Mouse (Mus musculus): ENCODE measurements at regions not wholly inside any gene's neighbourhood (a gene's known extent, or its start where the extent isn't known, plus 50 kb on each side); places are given as distances from the start of the nearest gene placed in this dataset.

GRCm38 (mm10) chr6:25286313-25286712, 330.2 kb upstream of the Tmem229a start:
- WGBS: 60% methylated on average over 6 of the region's 6 CpGs
- no peak overlapping the region for H3K9ac ChIP-seq (ENCODE audit: low read length)
- TF ChIP-seq EP300 (optimal IDR thresholded peaks at IDR 0.05): no peak
- TF ChIP-seq CTCF (IDR thresholded peaks at IDR 0.05; ENCODE audit: low read depth): no peak
- no peak for ATAC-seq (ENCODE audit: low FRiP score, low TSS enrichment)
- no peak overlapping the region for H3K27ac ChIP-seq (replicated peaks)
- no peak overlapping the region for H3K4me2 ChIP-seq (replicated peaks; ENCODE audit: low read depth)
- no peak for DNase-seq (ENCODE audit: low spot score)
- no peak overlapping the region for H3K4me3 ChIP-seq (ENCODE audit: low read depth, low read length)
- H3K4me1 ChIP-seq (replicated peaks; ENCODE audit: control insufficient read depth, insufficient read depth): no peaks in the 10 kb centered on the region
- no peaks in the 10 kb centered on the region for H3K36me3 ChIP-seq (ENCODE audit: control insufficient read depth, insufficient read depth, low read length)
- no peaks in the 10 kb centered on the region for H3K9me3 ChIP-seq (ENCODE audit: control insufficient read depth, low read length)
- H3K27me3 ChIP-seq (ENCODE audit: control insufficient read depth, insufficient read depth, low read length): no peaks in the 10 kb centered on the region

DNA sequence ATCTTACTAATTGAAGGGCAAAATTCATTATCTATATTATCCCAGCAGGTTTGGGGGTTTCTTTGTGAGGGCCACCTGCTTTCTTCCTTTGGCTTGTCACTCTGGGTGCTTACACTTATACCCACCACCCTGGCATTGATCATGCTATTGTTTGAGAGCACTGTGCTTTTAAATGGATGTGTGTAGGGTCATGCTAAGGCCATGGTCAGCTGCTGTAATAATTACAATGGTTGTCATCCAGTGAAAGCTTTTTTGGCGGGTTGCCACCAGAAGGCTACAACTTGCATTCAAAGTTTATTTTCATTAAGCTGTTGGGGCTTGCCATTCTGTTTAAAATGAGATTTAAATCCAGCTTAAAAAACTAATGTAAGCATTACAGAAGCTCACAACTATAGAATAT, 322.4 kb upstream of the Tmem229a start:
- H3K27ac ChIP-seq (replicated peaks): no peak overlapping the region
- no peaks in the 10 kb centered on the region for H3K9me3 ChIP-seq (ENCODE audit: control insufficient read depth, low read length)
- no peaks in the 10 kb centered on the region for H3K36me3 ChIP-seq (ENCODE audit: control insufficient read depth, insufficient read depth, low read length)
- TF ChIP-seq EP300 (optimal IDR thresholded peaks at IDR 0.05) (no peak), CTCF (IDR thresholded peaks at IDR 0.05; ENCODE audit: low read depth) (no peak)
- 26% methylated on average over 1 of the region's 1 CpGs for WGBS
- no peak overlapping the region for H3K9ac ChIP-seq (ENCODE audit: low read length)
- H3K4me1 ChIP-seq (replicated peaks; ENCODE audit: control insufficient read depth, insufficient read depth): no peaks in the 10 kb centered on the region
- H3K27me3 ChIP-seq (ENCODE audit: control insufficient read depth, insufficient read depth, low read length): no peaks in the 10 kb centered on the region
- ATAC-seq (ENCODE audit: low FRiP score, low TSS enrichment): no peak; the same call in 1 of the 2 replicates
- no peak overlapping the region for H3K4me2 ChIP-seq (replicated peaks; ENCODE audit: low read depth)
- no peak for DNase-seq (ENCODE audit: low spot score)
- H3K4me3 ChIP-seq (ENCODE audit: low read depth, low read length): no peak overlapping the region

DNA sequence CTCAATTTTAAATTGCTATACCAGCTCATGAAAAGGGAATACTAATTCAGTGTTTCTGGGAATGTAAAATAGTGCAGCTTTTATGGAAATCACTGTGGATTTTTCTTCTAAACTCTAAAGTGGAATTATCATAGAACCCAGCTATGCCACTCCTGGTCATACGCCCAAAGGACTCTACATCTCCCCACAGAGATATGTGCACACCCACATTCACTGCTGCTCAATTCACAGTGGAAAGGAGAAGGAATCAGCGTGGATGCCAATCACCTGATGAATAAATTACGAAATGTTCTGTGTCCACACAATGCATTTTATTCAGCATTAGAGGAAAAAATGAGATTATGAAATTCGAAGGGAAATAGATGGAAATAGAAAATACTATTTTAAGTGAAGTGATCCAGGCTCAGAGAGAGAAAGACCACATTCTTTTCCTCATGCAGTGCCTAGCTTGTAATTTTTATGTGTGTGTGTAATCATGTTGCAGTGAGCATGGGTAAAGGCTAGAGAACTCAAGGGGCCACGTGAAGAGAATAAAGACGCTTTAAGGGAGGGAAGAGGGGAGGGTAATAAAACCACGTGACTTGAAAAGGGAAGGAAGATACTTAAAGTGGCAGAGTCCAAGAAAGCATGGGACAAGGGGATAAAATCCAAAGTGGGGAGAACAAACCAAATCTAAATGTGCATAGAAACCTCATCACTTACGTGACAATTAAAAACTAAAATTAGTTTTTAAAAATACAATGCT, 321.8 kb upstream of the Tmem229a start:
- Histone ChIP-seq H3K4me3 (ENCODE audit: low read depth, low read length) (no peak overlapping the region), H3K27ac (replicated peaks) (no peak overlapping the region), H3K4me1 (replicated peaks; ENCODE audit: control insufficient read depth, insufficient read depth) (no peaks in the 10 kb centered on the region), H3K9ac (ENCODE audit: low read length) (no peak overlapping the region), H3K4me2 (replicated peaks; ENCODE audit: low read depth) (no peak overlapping the region), H3K9me3 (ENCODE audit: control insufficient read depth, low read length) (no peaks in the 10 kb centered on the region), H3K36me3 (ENCODE audit: control insufficient read depth, insufficient read depth, low read length) (no peaks in the 10 kb centered on the region), H3K27me3 (ENCODE audit: control insufficient read depth, insufficient read depth, low read length) (no peaks in the 10 kb centered on the region)
- TF ChIP-seq CTCF (IDR thresholded peaks at IDR 0.05; ENCODE audit: low read depth): no peak
- TF ChIP-seq EP300 (optimal IDR thresholded peaks at IDR 0.05): no peak
- no peak for DNase-seq (ENCODE audit: low spot score)
- 47% methylated on average over 8 of the region's 8 CpGs for WGBS
- ATAC-seq (ENCODE audit: low FRiP score, low TSS enrichment): no peak

DNA sequence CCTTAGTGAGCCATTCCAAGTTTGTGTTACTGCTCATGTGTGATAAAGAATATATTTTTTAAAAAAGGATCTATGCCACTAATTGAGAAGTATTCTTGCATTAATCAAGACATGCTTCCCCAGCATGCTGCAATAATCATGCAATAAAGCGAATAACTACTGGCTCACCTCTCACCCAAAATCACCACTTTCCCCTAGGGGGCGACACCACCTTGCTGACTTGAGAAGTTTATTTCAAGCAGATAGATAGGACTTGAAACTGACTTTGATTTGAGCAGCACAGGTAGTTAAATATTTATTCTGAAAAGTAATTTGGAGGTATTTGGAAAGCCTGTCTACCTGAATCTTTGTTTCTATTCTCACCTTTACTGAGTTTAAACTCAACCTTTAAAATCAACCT, 320.1 kb upstream of the Tmem229a start:
- H3K36me3 ChIP-seq (ENCODE audit: control insufficient read depth, insufficient read depth, low read length): no peaks in the 10 kb centered on the region
- no peaks in the 10 kb centered on the region for H3K9me3 ChIP-seq (ENCODE audit: control insufficient read depth, low read length)
- DNase-seq (ENCODE audit: low spot score): peak; percentile 31
- no peaks in the 10 kb centered on the region for H3K27me3 ChIP-seq (ENCODE audit: control insufficient read depth, insufficient read depth, low read length)
- 45% methylated on average over 2 of the region's 2 CpGs for WGBS
- H3K4me1 ChIP-seq (replicated peaks; ENCODE audit: control insufficient read depth, insufficient read depth): no peaks in the 10 kb centered on the region
- no peak overlapping the region for H3K4me3 ChIP-seq (ENCODE audit: low read depth, low read length)
- no peak overlapping the region for H3K4me2 ChIP-seq (replicated peaks; ENCODE audit: low read depth)
- no peak for ATAC-seq (ENCODE audit: low FRiP score, low TSS enrichment)
- no peak overlapping the region for H3K27ac ChIP-seq (replicated peaks)
- H3K9ac ChIP-seq (ENCODE audit: low read length): no peak overlapping the region
- TF ChIP-seq EP300 (optimal IDR thresholded peaks at IDR 0.05) (no peak), CTCF (IDR thresholded peaks at IDR 0.05; ENCODE audit: low read depth) (peak; percentile 68)

- Histone ChIP-seq H3K27me3 (ENCODE audit: control insufficient read depth, insufficient read depth, low read length) (no peaks in the 10 kb centered on the region), H3K4me2 (replicated peaks; ENCODE audit: low read depth) (no peak overlapping the region), H3K36me3 (ENCODE audit: control insufficient read depth, insufficient read depth, low read length) (no peaks in the 10 kb centered on the region), H3K27ac (replicated peaks) (no peak overlapping the region), H3K9me3 (ENCODE audit: control insufficient read depth, low read length) (no peaks in the 10 kb centered on the region), H3K4me1 (replicated peaks; ENCODE audit: control insufficient read depth, insufficient read depth) (no peaks in the 10 kb centered on the region), H3K9ac (ENCODE audit: low read length) (no peak overlapping the region), H3K4me3 (ENCODE audit: low read depth, low read length) (no peak overlapping the region)
- 91% methylated on average over 1 of the region's 1 CpGs for WGBS
- ATAC-seq (ENCODE audit: low FRiP score, low TSS enrichment) (no peak), DNase-seq (ENCODE audit: low spot score) (no peak)
- TF ChIP-seq CTCF (IDR thresholded peaks at IDR 0.05; ENCODE audit: low read depth) (no peak), EP300 (optimal IDR thresholded peaks at IDR 0.05) (no peak)
These were observed 304.5 kb upstream of the Tmem229a start for GRCm38 (mm10) chr6:25260559-25260958.

DNA sequence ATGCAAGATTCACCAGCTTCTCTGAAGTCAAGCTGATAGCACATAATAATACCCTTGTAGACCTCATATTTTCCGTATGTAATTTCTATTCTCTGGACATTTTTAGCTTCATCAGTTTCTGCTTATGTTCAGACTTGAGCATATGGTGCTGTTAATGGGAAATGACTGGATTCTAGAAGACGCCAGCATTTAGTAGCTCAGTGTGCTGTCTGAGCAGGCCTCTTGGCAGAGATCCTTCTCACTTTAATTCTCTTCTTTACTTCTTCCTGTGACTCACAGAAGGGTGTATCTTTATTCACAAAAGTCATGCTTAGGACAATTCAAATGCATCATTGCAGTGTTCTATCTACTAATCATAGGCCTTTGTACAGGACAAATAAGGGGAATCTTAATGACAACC, 299.7 kb upstream of the Tmem229a start:
- H3K27me3 ChIP-seq (ENCODE audit: control insufficient read depth, insufficient read depth, low read length): no peaks in the 10 kb centered on the region
- TF ChIP-seq CTCF (IDR thresholded peaks at IDR 0.05; ENCODE audit: low read depth) (no peak), EP300 (optimal IDR thresholded peaks at IDR 0.05) (no peak)
- no peak overlapping the region for H3K9ac ChIP-seq (ENCODE audit: low read length)
- ATAC-seq (ENCODE audit: low FRiP score, low TSS enrichment) (no peak), DNase-seq (ENCODE audit: low spot score) (no peak)
- no peaks in the 10 kb centered on the region for H3K9me3 ChIP-seq (ENCODE audit: control insufficient read depth, low read length)
- H3K4me3 ChIP-seq (ENCODE audit: low read depth, low read length): no peak overlapping the region
- no peaks in the 10 kb centered on the region for H3K36me3 ChIP-seq (ENCODE audit: control insufficient read depth, insufficient read depth, low read length)
- H3K27ac ChIP-seq (replicated peaks): no peak overlapping the region
- no peaks in the 10 kb centered on the region for H3K4me1 ChIP-seq (replicated peaks; ENCODE audit: control insufficient read depth, insufficient read depth)
- WGBS: 68% methylated on average over 2 of the region's 2 CpGs
- no peak overlapping the region for H3K4me2 ChIP-seq (replicated peaks; ENCODE audit: low read depth)
